Mouse (Mus musculus) embryonic facial prominence, embryonic 10.5 days (tissue): ENCODE results near the gene Hcn4. TPM values are rescaled to one million over a fixed set of nuclear protein-coding genes. Genes with fewer than 3 reads are reported as not detected.
A peak's percentile ranks its signal among the peaks of the same experiment; 100 is the strongest.

Experiments used
- DNase-seq: peaks from one replicate; pipeline ENCODE4 v3.0.0-alpha.2; 2017; ENCODE audit warnings: low spot score
- H3K27ac ChIP-seq: fragments of 300-500 bp; sonication (generic); replicated peaks from 2 replicates; pipeline ENCODE4 v1.5.1; 2016; ENCODE audit warnings: mild to moderate bottlenecking
- H3K27me3 ChIP-seq: fragments of 300-500 bp; sonication (generic); replicated peaks from 2 replicates; pipeline ENCODE4 v1.6.1; 2016; ENCODE audit warnings: low read depth, mild to moderate bottlenecking; ENCODE audit not compliant: poor library complexity, severe bottlenecking
- H3K36me3 ChIP-seq: fragments of 300-500 bp; sonication (generic); replicated peaks from 2 replicates; pipeline ENCODE4 v1.6.1; 2016; ENCODE audit warnings: mild to moderate bottlenecking, moderate library complexity
- H3K4me1 ChIP-seq: fragments of 300-500 bp; sonication (generic); 2 replicates; pipeline ENCODE4 v1.6.1; 2016
- H3K4me3 ChIP-seq: fragments of 300-500 bp; sonication (generic); 2 replicates; pipeline ENCODE4 v1.5.1; 2016; ENCODE audit warnings: mild to moderate bottlenecking, moderate library complexity
- H3K9me3 ChIP-seq: fragments of 300-500 bp; sonication (generic); 2 replicates; pipeline ENCODE4 v1.6.1; 2016; ENCODE audit warnings: mild to moderate bottlenecking
- WGBS: fragments of 180-500 bp; shearing (Covaris S2); methylation state at CpG from one replicate; pipeline ENCODE4 v1.1.7; 2016; 5-methylcytosine and 5-hydroxymethylcytosine counted together
- polyA plus RNA-seq: library from polyadenylated mRNA; unstranded; fragments of >200 nt; fragmentation: Nextera tagmentation; extraction: Ambion mirVana; gene quantifications from 2 replicates; pipeline ENCODE4 v1.2.1, GENCODE M21; 2016

Hcn4 gene
- polyA plus RNA-seq, 1 experiment from 2014 or later: 0.20 TPM

DNA sequence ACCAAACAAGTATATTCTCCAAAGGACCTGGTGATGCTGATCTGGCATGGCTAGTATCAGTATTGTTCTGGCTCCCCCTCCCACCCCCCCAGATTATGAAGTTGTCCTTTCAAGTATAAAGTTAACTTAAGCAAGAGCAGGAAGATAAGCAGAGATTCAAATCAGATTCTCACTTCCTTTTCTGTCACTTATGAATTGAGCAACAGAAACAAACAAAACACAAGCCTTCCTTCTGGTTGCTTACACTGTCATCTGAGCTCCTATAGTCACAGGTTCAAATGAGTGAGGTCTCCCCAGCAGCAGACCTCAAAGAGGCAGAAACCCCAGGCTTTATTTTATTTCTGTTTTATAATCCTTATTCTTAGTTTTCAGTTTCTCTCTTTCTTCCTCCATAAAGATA is 76.4 kb downstream of the Hcn4 start:
- Histone ChIP-seq H3K36me3 (peaks cover 61% of the 10 kb centered on the region), H3K27me3 (no peaks in the 10 kb centered on the region), H3K9me3 (no peaks in the 10 kb centered on the region), H3K4me1 (no peaks in the 10 kb centered on the region), H3K27ac (no peak overlapping the region), H3K4me3 (no peak overlapping the region)
- no peak for DNase-seq

DNA sequence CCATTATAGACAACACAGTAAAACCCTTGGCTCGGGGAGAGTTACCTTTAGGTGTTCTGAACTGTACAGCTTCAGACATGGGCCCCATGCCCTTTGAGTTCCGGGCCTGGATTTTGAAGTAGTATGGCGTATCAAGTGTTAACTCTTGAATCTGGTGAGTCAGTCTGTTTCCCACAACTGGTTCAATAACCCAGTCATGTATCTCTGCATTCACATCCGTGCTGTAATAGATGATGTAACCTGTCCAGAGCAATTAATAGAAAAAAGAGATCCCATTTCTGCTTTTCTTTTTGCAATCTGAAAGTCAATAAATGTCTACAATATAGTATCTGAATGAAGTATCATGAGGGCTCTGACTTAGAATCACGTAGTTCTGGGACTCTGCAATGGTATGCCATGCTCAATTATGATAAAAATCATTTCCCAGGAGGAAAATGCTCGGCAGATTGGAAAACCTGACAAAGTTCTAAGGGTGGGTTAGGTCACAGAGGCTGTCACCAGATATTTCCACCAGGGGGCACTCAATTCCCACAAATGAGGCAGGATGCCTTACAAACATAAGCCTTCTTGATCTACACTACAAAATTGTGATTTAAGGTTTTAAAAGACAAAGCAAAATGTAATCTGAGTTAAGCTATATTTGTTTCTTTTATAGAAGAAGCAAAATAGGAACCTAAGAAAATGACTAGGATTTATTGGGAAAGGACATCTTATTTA is 79.8 kb downstream of the Hcn4 start:
- H3K9me3 ChIP-seq: no peaks in the 10 kb centered on the region
- H3K4me3 ChIP-seq: no peak overlapping the region
- H3K4me1 ChIP-seq: no peaks in the 10 kb centered on the region
- H3K27ac ChIP-seq: no peak overlapping the region
- no peaks in the 10 kb centered on the region for H3K27me3 ChIP-seq
- peaks cover 72% of the 10 kb centered on the region for H3K36me3 ChIP-seq
- 74% methylated on average over 6 of the region's 6 CpGs for WGBS
- DNase-seq: peak; percentile 47

Other genes starting within 250 kb of the Hcn4 start
- gene Nptn, start 241.2 kb upstream of the Hcn4 start, polyA plus RNA-seq: 51.3 and 53.5 TPM in 2 replicates
- gene Rec114, start 79.4 kb upstream of the Hcn4 start, polyA plus RNA-seq: 1.3 and 1.9 TPM in 2 replicates
- gene Neo1, start 213.0 kb downstream of the Hcn4 start, polyA plus RNA-seq: 34.4 and 36.8 TPM in 2 replicates